Mouse (Mus musculus) forebrain, embryonic 10.5 days (tissue): Measurements from ENCODE around the gene Oscar. TPM values are rescaled to one million over a fixed set of nuclear protein-coding genes. Genes with fewer than 3 reads are reported as not detected.

Experiments
- DNase-seq: peaks from one replicate; pipeline ENCODE4 v3.0.0-alpha.2; 2017; ENCODE audit warnings: low spot score; ENCODE audit errors: extremely low spot score
- H3K27ac ChIP-seq: fragments of 300-500 bp; sonication (generic); 2 replicates; pipeline ENCODE4 v1.5.1; 2016; ENCODE audit warnings: mild to moderate bottlenecking
- H3K27me3 ChIP-seq: fragments of 300-500 bp; sonication (generic); 2 replicates; pipeline ENCODE4 v1.6.1; 2016; ENCODE audit warnings: mild to moderate bottlenecking; ENCODE audit not compliant: poor library complexity, severe bottlenecking
- H3K36me3 ChIP-seq: fragments of 300-500 bp; sonication (generic); replicated peaks from 2 replicates; pipeline ENCODE4 v1.6.1; 2016; ENCODE audit warnings: mild to moderate bottlenecking, moderate library complexity
- H3K4me1 ChIP-seq: fragments of 300-500 bp; sonication (generic); 2 replicates; pipeline ENCODE4 v1.6.1; 2016
- H3K4me3 ChIP-seq: fragments of 300-500 bp; sonication (generic); 2 replicates; pipeline ENCODE4 v1.5.1; 2016; ENCODE audit warnings: mild to moderate bottlenecking, moderate library complexity
- H3K9me3 ChIP-seq: fragments of 300-500 bp; sonication (generic); 2 replicates; pipeline ENCODE4 v1.6.1; 2016; ENCODE audit warnings: mild to moderate bottlenecking, moderate library complexity
- WGBS: fragments of 180-500 bp; shearing (Covaris S2); methylation state at CpG from one replicate; pipeline ENCODE4 v1.1.7; 2016; 5-methylcytosine and 5-hydroxymethylcytosine counted together
- polyA plus RNA-seq: library from polyadenylated mRNA; unstranded; fragments of >200 nt; fragmentation: Nextera tagmentation; extraction: Ambion mirVana; gene quantifications from 2 replicates; pipeline ENCODE4 v1.2.1, GENCODE M21; 2016

Gene Oscar
- polyA plus RNA-seq, 1 experiment from 2014 or later = not detected

DNA sequence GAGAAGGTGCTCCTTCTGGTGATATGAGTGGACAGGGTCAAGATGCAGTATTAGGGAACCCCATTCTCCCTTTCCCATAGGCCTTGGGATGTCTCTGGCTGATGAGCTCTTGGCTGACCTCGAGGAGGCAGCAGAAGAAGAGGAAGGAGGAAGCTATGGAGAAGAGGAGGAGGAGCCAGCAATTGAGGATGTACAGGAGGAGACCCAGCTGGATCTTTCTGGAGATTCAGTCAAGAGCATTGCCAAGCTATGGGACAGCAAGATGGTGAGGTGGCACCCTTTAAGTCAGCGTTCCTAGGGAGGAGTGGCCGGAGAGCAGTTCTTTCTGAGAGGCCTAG lies 14.5 kb upstream of the Oscar start:
- H3K27ac ChIP-seq = peak overlapping the region; percentile 88
- WGBS = 65% methylated on average over 3 of the region's 3 CpGs
- H3K36me3 ChIP-seq = peaks cover 55% of the 10 kb centered on the region
- peak overlapping the region; percentile 77 for H3K4me3 ChIP-seq
- H3K9me3 ChIP-seq = no peaks in the 10 kb centered on the region
- H3K27me3 ChIP-seq = no peaks in the 10 kb centered on the region
- DNase-seq = no peak
- H3K4me1 ChIP-seq = peaks cover 22% of the 10 kb centered on the region

GRCm38 (mm10) chr7:3629543-3630477 lies 13.9 kb upstream of the Oscar start, which contains the start of the genes Tfpt and Prpf31:
TSS of gene Tfpt (minus strand) at chr7:3629929.
TSS of gene Prpf31 (plus strand) at chr7:3629985.
- WGBS = 1% methylated on average over 47 of the region's 47 CpGs

DNA sequence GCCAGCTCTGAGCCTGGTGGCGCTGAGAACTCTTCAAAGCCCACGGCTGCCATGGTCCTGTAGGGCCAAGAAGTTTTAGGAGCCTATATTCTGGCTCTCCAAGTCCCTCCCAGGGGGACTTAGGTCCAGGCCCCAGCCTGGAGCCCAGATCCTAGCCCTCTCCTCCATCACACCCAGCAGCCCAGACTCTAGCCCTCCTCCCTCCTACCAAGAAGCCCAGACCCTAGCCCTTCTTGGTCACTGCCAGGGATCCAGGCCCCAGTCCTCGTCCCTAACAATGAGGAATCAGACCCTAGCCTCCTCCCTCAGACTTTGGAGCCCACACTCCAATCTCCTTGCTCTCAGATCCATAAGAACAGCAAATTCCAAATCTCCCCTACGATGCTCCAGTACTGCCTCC lies 13.1 kb upstream of the Oscar start:
- peaks cover 22% of the 10 kb centered on the region for H3K4me1 ChIP-seq
- no peak for DNase-seq
- H3K9me3 ChIP-seq = no peaks in the 10 kb centered on the region
- H3K27ac ChIP-seq = peak overlapping the region; percentile 88
- WGBS = 26% methylated on average over 4 of the region's 4 CpGs
- H3K36me3 ChIP-seq = peaks cover 55% of the 10 kb centered on the region
- H3K27me3 ChIP-seq = no peaks in the 10 kb centered on the region
- peak overlapping the region; percentile 77 for H3K4me3 ChIP-seq

More at GRCm38 (mm10) chr7:3629543-3630477, 13.9 kb upstream of the Oscar start, which contains the start of the genes Tfpt and Prpf31:
- no peaks in the 10 kb centered on the region for H3K27me3 ChIP-seq
- peaks cover 22% of the 10 kb centered on the region for H3K4me1 ChIP-seq
- no peaks in the 10 kb centered on the region for H3K9me3 ChIP-seq
- peaks cover 55% of the 10 kb centered on the region for H3K36me3 ChIP-seq
- peak within 1 kb of the TSS; percentile 88 for H3K27ac ChIP-seq
- peak; percentile 96 for DNase-seq
- H3K4me3 ChIP-seq = peak within 1 kb of the TSS; percentile 77

DNA sequence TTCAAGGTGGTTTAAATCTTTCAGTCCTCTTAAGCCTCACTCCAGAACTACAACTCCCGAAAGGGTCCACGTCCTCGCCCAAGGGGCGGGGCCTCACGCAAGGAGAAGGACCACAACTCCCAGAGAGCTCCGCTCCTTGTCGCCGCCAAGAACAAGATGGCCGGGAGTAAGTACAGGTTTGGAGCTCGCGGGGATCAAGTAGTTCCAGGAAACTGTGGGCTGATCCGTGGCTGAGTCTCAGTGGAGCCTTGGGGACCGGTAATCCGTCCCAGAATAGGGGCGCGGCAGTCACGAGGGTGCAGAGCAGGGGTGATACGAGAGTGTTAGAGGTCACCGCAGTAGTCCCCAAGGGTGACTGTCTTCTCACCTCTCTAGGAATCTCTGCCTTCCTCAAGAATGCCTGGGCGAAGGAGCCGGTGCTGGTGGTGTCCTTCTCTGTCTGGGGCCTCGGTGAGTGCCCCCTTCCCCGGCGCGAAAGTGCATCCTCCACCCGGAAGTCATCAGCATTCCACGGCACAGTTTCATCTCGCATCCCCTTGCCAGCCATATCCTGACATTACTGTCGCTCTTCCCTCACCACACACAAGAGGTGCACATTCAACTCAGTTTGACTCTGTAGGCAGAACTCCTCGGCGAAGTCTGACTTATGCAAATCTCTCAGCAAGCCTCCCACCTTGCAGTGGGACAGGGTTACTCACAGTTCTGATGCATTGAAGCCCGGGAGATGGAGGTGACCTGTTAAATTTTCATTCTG lies 1.5 kb upstream of the Oscar start, which contains the start of gene Ndufa3:
Gene Ndufa3, plus strand, starts transcription at position 132 of the 754 bp plus-strand sequence.
- Histone ChIP-seq H3K4me3 (peak within 1 kb of the TSS; percentile 78), H3K27me3 (no peaks in the 10 kb centered on the region), H3K4me1 (peaks cover 10% of the 10 kb centered on the region), H3K9me3 (no peaks in the 10 kb centered on the region), H3K36me3 (peaks cover 34% of the 10 kb centered on the region), H3K27ac (peak within 1 kb of the TSS; percentile 88)
- WGBS = 1% methylated on average over 32 of the region's 32 CpGs
- DNase-seq = peak; percentile 85

DNA sequence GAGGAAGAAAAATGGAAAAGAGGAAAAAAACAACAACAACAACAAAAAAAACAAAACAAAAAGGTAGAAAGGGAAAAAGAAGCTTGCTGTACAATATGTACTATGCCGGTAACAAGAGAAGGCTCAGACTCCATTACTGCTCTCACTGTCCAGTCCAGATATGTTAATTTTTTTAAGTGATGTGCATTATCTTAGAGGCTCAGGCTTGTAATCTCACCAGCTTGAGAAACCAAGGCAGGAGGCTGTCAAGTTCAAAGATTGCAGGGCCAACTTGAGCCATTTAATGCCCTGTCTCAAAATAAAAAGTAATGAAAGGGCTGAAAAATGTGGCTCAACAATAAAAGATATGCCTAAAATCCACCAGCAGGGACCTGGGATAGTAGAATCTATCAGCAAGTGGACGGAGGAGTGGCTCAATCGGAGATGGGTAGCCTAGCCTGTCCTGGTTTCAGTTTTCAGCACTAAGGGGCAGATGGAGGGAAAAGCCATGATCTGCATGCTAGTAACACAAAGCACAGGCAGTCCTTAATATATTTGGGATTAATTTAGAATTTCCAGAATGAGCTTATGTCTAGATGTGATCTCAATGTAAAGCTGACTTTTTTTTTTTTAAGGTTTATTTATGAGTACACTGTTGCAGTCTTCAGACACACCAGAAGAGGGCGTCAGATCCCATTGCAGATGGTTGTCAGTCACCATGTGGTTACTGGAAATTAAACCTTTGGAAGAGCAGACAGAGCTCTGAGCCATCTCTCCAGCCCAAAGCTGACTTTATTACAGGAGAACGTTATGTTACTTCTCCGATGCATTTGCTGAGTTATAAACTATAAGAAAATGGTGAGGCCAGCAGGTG lies 658 bp upstream of the Oscar start:
- H3K4me1 ChIP-seq = peaks cover 10% of the 10 kb centered on the region
- WGBS = 38% methylated on average over 6 of the region's 6 CpGs
- H3K9me3 ChIP-seq = no peaks in the 10 kb centered on the region
- no peak overlapping the region for H3K27ac ChIP-seq
- peaks cover 26% of the 10 kb centered on the region for H3K36me3 ChIP-seq
- DNase-seq = no peak
- H3K27me3 ChIP-seq = no peaks in the 10 kb centered on the region
- H3K4me3 ChIP-seq = peak overlapping the region; percentile 78

GRCm38 (mm10) chr7:3614021-3614420 lies 1.9 kb downstream of the Oscar start:
- Histone ChIP-seq H3K4me1 (peaks cover 8% of the 10 kb centered on the region), H3K27me3 (no peaks in the 10 kb centered on the region), H3K9me3 (no peaks in the 10 kb centered on the region), H3K27ac (no peak overlapping the region), H3K36me3 (peaks cover under 1% of the 10 kb centered on the region; the same call in 1 of the 2 replicates), H3K4me3 (no peak overlapping the region)
- no peak for DNase-seq
- WGBS = 78% methylated on average over 3 of the region's 3 CpGs

- Histone ChIP-seq H3K4me1 (no peaks in the 10 kb centered on the region), H3K4me3 (no peak overlapping the region), H3K36me3 (no peaks in the 10 kb centered on the region), H3K27me3 (no peaks in the 10 kb centered on the region), H3K9me3 (no peaks in the 10 kb centered on the region; the same call in 1 of the 2 replicates), H3K27ac (no peak overlapping the region)
- DNase-seq = no peak
- WGBS = 91% methylated on average over 13 of the region's 13 CpGs
Observed at GRCm38 (mm10) chr7:3611006-3611405, 5.0 kb downstream of the Oscar start.

DNA sequence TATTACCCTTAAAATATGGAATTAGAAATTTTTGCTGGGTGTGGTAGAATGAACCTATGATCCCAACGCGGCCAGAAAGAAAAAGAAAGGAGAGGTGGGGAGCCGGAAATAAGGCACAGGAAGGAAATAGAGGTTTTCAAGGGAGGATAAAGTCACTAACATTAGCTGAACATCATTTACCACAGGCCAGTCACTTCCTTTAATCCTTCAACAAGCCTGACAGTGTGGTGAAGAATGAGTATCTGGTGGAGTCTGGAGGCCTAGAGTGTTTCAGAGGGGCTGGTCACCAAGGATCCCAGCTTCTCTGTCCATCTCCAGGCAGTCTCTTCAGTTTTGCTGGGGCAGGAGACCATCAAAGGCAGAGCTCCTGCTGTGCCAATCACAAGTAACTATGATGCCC lies 5.5 kb downstream of the Oscar start:
- Histone ChIP-seq H3K9me3 (no peaks in the 10 kb centered on the region; the same call in 1 of the 2 replicates), H3K4me3 (no peak overlapping the region), H3K27me3 (no peaks in the 10 kb centered on the region), H3K4me1 (no peaks in the 10 kb centered on the region), H3K27ac (no peak overlapping the region), H3K36me3 (no peaks in the 10 kb centered on the region)
- no peak for DNase-seq
- WGBS = 87% methylated on average over 3 of the region's 3 CpGs

DNA sequence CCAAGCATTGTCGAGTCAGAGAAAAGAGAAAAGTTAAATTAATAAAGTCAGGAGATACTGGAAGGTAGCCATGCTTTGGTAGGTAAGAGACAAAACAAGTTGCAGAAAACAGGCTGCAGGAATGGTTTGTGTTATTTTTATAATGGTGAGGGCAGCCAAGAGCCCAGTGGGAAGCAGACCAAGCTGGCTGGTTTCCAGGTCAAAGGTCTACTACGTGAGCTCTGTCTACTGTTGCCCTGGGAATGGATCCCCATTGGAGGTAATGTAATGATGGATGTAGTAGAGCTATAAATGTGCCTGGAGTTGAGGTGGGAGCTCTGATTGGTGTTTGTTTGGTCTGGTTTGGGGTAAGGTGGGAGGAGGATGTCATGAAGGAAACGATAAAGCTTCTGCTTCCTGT lies 6.9 kb downstream of the Oscar start:
- H3K27ac ChIP-seq = no peak overlapping the region
- H3K36me3 ChIP-seq = no peaks in the 10 kb centered on the region
- no peaks in the 10 kb centered on the region for H3K27me3 ChIP-seq
- DNase-seq = no peak
- 84% methylated on average over 3 of the region's 3 CpGs for WGBS
- no peaks in the 10 kb centered on the region for H3K4me1 ChIP-seq
- H3K4me3 ChIP-seq = no peak overlapping the region
- no peaks in the 10 kb centered on the region; the same call in 1 of the 2 replicates for H3K9me3 ChIP-seq

- no peak overlapping the region for H3K27ac ChIP-seq
- no peaks in the 10 kb centered on the region for H3K27me3 ChIP-seq
- H3K4me1 ChIP-seq = no peaks in the 10 kb centered on the region
- no peak for DNase-seq
- H3K4me3 ChIP-seq = no peak overlapping the region
- no peaks in the 10 kb centered on the region for H3K36me3 ChIP-seq
- WGBS = 89% methylated on average over 3 of the region's 3 CpGs
- H3K9me3 ChIP-seq = no peaks in the 10 kb centered on the region; the same call in 1 of the 2 replicates
Observed at GRCm38 (mm10) chr7:3608668-3609067, 7.3 kb downstream of the Oscar start.

DNA sequence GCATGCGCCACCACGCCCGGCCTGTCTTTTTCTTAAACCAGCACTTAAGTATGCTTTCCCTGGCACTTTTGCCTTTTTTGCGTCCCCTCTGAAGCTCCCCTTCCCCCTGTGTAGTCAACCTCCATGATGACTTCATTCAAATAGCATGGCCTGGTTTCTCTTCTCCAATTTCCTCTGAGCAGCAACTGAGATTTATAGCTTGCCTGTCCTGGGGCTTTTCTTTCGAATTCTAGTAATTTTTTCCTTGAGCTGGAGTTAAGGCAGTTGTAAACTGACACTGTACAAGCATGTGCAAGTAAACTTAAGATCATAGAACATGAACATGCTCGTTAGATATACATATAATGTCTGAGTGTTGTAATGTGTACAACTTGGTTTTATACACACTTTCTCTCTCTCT lies 8.6 kb downstream of the Oscar start:
- no peaks in the 10 kb centered on the region for H3K27me3 ChIP-seq
- no peaks in the 10 kb centered on the region; the same call in 1 of the 2 replicates for H3K9me3 ChIP-seq
- H3K36me3 ChIP-seq = no peaks in the 10 kb centered on the region
- H3K27ac ChIP-seq = no peak overlapping the region
- H3K4me3 ChIP-seq = no peak overlapping the region
- no peaks in the 10 kb centered on the region for H3K4me1 ChIP-seq
- WGBS = 91% methylated on average over 6 of the region's 6 CpGs
- no peak for DNase-seq

DNA sequence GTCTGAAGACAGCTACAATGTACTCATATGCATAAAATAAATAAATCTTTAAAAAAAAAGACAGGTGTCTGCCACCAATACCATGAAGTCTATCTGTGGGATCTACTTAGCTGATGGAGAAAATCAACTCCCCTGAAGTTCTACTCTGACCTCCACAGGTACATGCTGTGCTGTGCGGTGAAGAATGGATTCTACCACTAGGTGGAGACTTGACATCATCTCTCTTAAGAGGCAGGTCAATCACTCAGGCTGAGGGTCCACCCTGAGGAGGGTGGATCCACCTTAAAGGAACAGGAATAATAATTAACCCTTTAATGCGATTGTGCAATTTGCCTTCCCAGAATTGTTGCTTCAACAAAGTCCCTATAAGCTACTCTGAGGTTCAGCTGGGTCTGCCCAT lies 9.2 kb downstream of the Oscar start:
- no peaks in the 10 kb centered on the region for H3K36me3 ChIP-seq
- no peak overlapping the region for H3K4me3 ChIP-seq
- no peaks in the 10 kb centered on the region for H3K4me1 ChIP-seq
- WGBS = 31% methylated on average over 2 of the region's 2 CpGs
- no peaks in the 10 kb centered on the region; the same call in 1 of the 2 replicates for H3K9me3 ChIP-seq
- no peaks in the 10 kb centered on the region for H3K27me3 ChIP-seq
- H3K27ac ChIP-seq = no peak overlapping the region
- no peak for DNase-seq
